Mouse (Mus musculus): Measurements from ENCODE around the gene Rab22a. TPM values are rescaled to one million over a fixed set of nuclear protein-coding genes. Genes with fewer than 3 reads are reported as not detected.

Rab22a gene
- polyA plus RNA-seq, 1 experiment from 2014 or later: 47.7 TPM

DNA sequence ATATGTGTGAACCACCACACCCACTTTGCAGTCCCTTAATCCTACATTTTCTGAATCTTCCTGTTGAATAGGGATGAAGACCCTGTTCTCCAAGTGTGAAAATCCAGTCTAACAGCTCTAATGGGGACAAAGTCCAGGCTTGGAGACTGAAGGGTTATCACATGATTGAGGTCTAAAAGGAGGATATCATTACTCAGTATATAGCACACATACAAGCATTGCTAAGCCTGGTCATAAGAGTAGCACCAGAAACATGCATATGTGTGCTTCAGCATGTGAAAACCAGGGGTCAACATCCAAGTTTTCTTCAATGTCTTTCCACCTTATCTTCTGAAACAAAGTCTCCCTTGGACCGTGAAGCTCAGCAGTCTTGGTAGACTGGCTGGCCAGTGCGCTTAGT is 19.0 kb downstream of the Rab22a start:
- Histone ChIP-seq H3K4me2 (no peak overlapping the region), H3K9ac (no peak overlapping the region), H3K4me3 (replicated peaks) (no peak overlapping the region), H3K4me1 (peaks cover 4% of the 10 kb centered on the region; the same call in 1 of the 2 replicates), H3K9me3 (no peaks in the 10 kb centered on the region), H3K27ac (no peak overlapping the region), H3K27me3 (no peaks in the 10 kb centered on the region), H3K36me3 (replicated peaks) (peaks cover 11% of the 10 kb centered on the region; the same call in 1 of the 2 replicates)
- WGBS: 94% methylated on average over 2 of the region's 2 CpGs
- ATAC-seq (ENCODE audit: low FRiP score): no peak

GRCm38 (mm10) chr2:173679217-173679616 is 19.7 kb downstream of the Rab22a start:
- ATAC-seq (ENCODE audit: low FRiP score): no peak
- 84% methylated on average over 3 of the region's 3 CpGs for WGBS

DNA sequence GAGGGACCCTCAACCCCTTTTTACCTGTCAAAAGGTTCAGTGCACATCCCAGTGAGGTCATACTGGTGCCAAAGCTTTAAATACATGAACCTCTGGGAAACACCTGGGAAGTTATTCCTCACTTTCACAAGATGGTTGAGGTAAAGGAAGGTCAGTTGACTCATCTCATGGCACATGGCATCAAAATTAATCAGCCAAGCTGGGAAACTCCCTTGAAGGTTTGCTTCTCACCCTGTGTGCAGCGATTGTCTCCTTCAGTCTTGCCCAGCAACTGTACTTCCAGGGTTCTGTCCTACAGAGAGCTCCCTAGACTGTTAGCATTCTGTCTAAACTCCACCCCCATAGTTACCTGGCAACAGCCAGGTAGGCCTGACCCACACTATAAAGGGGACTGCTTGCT is 20.6 kb downstream of the Rab22a start:
- Histone ChIP-seq H3K27me3 (no peaks in the 10 kb centered on the region), H3K4me2 (no peak overlapping the region), H3K36me3 (replicated peaks) (0 out of 2 replicates have a peak, but pooled peaks cover 3% of the 10 kb centered on the region), H3K4me3 (replicated peaks) (no peak overlapping the region), H3K9me3 (no peaks in the 10 kb centered on the region), H3K4me1 (peaks cover 4% of the 10 kb centered on the region; the same call in 1 of the 2 replicates), H3K9ac (no peak overlapping the region), H3K27ac (no peak overlapping the region)
- 64% methylated on average over 1 of the region's 1 CpGs for WGBS
- no peak for ATAC-seq (ENCODE audit: low FRiP score)

More at GRCm38 (mm10) chr2:173679217-173679616, 19.7 kb downstream of the Rab22a start:
- H3K9ac ChIP-seq: no peak overlapping the region
- H3K4me3 ChIP-seq (replicated peaks): no peak overlapping the region
- H3K27ac ChIP-seq: no peak overlapping the region
- no peaks in the 10 kb centered on the region for H3K9me3 ChIP-seq
- H3K36me3 ChIP-seq (replicated peaks): peaks cover 6% of the 10 kb centered on the region; the same call in 1 of the 2 replicates
- H3K4me1 ChIP-seq: peaks cover 4% of the 10 kb centered on the region; the same call in 1 of the 2 replicates
- no peaks in the 10 kb centered on the region for H3K27me3 ChIP-seq
- H3K4me2 ChIP-seq: no peak overlapping the region

- Histone ChIP-seq H3K27me3 (no peaks in the 10 kb centered on the region), H3K4me1 (peaks cover 18% of the 10 kb centered on the region), H3K9ac (no peak overlapping the region), H3K4me3 (replicated peaks) (no peak overlapping the region), H3K27ac (no peak overlapping the region), H3K4me2 (no peak overlapping the region), H3K9me3 (no peaks in the 10 kb centered on the region), H3K36me3 (replicated peaks) (no peaks in the 10 kb centered on the region)
- 71% methylated on average over 10 of the region's 10 CpGs for WGBS
- ATAC-seq (ENCODE audit: low FRiP score): no peak
Observed at GRCm38 (mm10) chr2:173682773-173683172, 23.2 kb downstream of the Rab22a start.

DNA sequence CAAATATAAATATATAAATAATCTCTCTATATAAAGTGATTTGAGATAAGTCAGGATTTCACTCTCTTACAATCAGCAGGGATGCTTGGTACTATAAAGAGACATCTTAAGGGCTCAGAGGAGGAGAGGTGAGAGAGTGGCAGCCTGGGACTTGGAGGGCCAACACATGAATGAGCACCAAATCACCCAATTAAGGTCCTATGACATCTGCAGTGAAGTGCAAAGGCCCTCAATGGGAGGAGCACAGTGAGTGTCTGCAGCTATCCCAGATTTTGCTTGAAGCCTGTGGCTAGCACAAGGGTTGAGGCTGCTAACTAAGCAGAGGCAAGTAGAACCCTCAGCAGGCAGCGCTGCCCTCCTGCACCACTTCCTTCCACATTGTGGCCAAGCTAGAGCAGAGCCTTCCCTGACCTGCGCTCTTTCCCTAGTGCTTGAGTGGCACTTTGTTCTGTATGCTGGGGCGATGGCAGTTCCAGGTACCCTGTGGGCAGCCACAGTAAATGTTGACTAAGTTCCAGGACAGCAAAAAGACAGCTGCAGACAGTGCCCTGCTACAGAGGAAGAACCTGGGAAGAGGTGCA is 26.3 kb downstream of the Rab22a start:
- Histone ChIP-seq H3K4me3 (replicated peaks) (no peak overlapping the region), H3K4me1 (peaks cover 18% of the 10 kb centered on the region), H3K27me3 (no peaks in the 10 kb centered on the region), H3K4me2 (no peak overlapping the region), H3K27ac (no peak overlapping the region), H3K9me3 (no peaks in the 10 kb centered on the region), H3K9ac (no peak overlapping the region), H3K36me3 (replicated peaks) (peaks cover 20% of the 10 kb centered on the region)
- WGBS: 96% methylated on average over 3 of the region's 3 CpGs
- ATAC-seq (ENCODE audit: low FRiP score): no peak

- ATAC-seq (ENCODE audit: low FRiP score): no peak
- no peak overlapping the region for H3K27ac ChIP-seq
- H3K27me3 ChIP-seq: no peaks in the 10 kb centered on the region
- no peak overlapping the region for H3K9ac ChIP-seq
- peaks cover 30% of the 10 kb centered on the region for H3K36me3 ChIP-seq (replicated peaks)
- H3K4me2 ChIP-seq: no peak overlapping the region
- no peak overlapping the region for H3K4me3 ChIP-seq (replicated peaks)
- 86% methylated on average over 5 of the region's 5 CpGs for WGBS
- peaks cover 18% of the 10 kb centered on the region for H3K4me1 ChIP-seq
- H3K9me3 ChIP-seq: no peaks in the 10 kb centered on the region
Observed at GRCm38 (mm10) chr2:173687363-173687762, 27.8 kb downstream of the Rab22a start.

DNA sequence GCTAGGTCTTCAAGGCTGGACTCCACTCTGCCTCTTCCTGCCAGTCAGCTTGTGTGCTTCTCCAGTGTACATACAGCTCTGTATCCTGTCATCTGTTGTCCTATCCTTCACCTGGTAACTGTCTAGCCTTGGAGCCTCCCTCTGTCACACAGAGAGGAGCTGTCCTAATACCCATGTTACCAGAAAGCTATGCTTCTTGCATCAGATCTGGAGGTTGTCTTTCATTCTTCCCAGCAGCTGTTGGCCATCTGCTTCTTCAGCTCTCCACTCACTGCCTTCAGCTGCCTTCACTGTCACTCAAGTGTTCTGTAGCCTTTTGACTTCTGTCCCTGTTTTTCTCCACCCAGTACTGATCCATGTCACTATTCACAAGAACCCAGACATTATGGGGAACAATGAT is 30.3 kb downstream of the Rab22a start:
- H3K4me1 ChIP-seq: peaks cover 13% of the 10 kb centered on the region
- H3K27ac ChIP-seq: no peak overlapping the region
- H3K4me3 ChIP-seq (replicated peaks): no peak overlapping the region
- no peak overlapping the region for H3K9ac ChIP-seq
- no peak overlapping the region for H3K4me2 ChIP-seq
- peaks cover 30% of the 10 kb centered on the region for H3K36me3 ChIP-seq (replicated peaks)
- no peaks in the 10 kb centered on the region for H3K27me3 ChIP-seq
- no peaks in the 10 kb centered on the region for H3K9me3 ChIP-seq
- ATAC-seq (ENCODE audit: low FRiP score): no peak

- Histone ChIP-seq H3K9ac (no peak overlapping the region), H3K9me3 (no peaks in the 10 kb centered on the region), H3K36me3 (replicated peaks) (peaks cover 50% of the 10 kb centered on the region), H3K27me3 (no peaks in the 10 kb centered on the region), H3K4me2 (no peak overlapping the region), H3K4me3 (replicated peaks) (no peak overlapping the region), H3K27ac (no peak overlapping the region), H3K4me1 (0 out of 2 replicates have a peak, but pooled peaks cover 3% of the 10 kb centered on the region)
- ATAC-seq (ENCODE audit: low FRiP score): no peak
- 91% methylated on average over 6 of the region's 6 CpGs for WGBS
Observed at GRCm38 (mm10) chr2:173691748-173692147, 32.2 kb downstream of the Rab22a start.

- no peak overlapping the region for H3K9ac ChIP-seq
- peaks cover 59% of the 10 kb centered on the region for H3K36me3 ChIP-seq (replicated peaks)
- no peak for ATAC-seq (ENCODE audit: low FRiP score)
- no peak overlapping the region for H3K4me3 ChIP-seq (replicated peaks)
- H3K9me3 ChIP-seq: no peaks in the 10 kb centered on the region
- no peaks in the 10 kb centered on the region for H3K27me3 ChIP-seq
- H3K4me1 ChIP-seq: no peaks in the 10 kb centered on the region
- no peak overlapping the region for H3K27ac ChIP-seq
- no peak overlapping the region for H3K4me2 ChIP-seq
- WGBS: 80% methylated on average over 2 of the region's 2 CpGs
Observed at GRCm38 (mm10) chr2:173692693-173693092, 33.1 kb downstream of the Rab22a start.

GRCm38 (mm10) chr2:173698850-173699249 is 39.3 kb downstream of the Rab22a start:
- Histone ChIP-seq H3K4me2 (no peak overlapping the region), H3K27ac (no peak overlapping the region), H3K4me3 (replicated peaks) (no peak overlapping the region), H3K4me1 (no peaks in the 10 kb centered on the region), H3K36me3 (replicated peaks) (peaks cover 76% of the 10 kb centered on the region), H3K9ac (no peak overlapping the region), H3K27me3 (no peaks in the 10 kb centered on the region), H3K9me3 (no peaks in the 10 kb centered on the region)
- WGBS: 85% methylated on average over 3 of the region's 3 CpGs
- no peak for ATAC-seq (ENCODE audit: low FRiP score)

- ATAC-seq (ENCODE audit: low FRiP score): no peak
- Histone ChIP-seq H3K4me1 (no peaks in the 10 kb centered on the region), H3K9me3 (no peaks in the 10 kb centered on the region), H3K36me3 (replicated peaks) (peaks cover 57% of the 10 kb centered on the region), H3K4me3 (replicated peaks) (no peak overlapping the region), H3K9ac (no peak overlapping the region), H3K27me3 (no peaks in the 10 kb centered on the region), H3K27ac (peak overlapping the region; percentile 42; the same call in 1 of the 2 replicates), H3K4me2 (no peak overlapping the region)
- WGBS: 85% methylated on average over 16 of the region's 16 CpGs
Observed at GRCm38 (mm10) chr2:173702096-173702866, 42.7 kb downstream of the Rab22a start.

- Histone ChIP-seq H3K4me1 (no peaks in the 10 kb centered on the region), H3K4me3 (replicated peaks) (no peak overlapping the region), H3K27ac (no peak overlapping the region), H3K27me3 (no peaks in the 10 kb centered on the region), H3K9me3 (no peaks in the 10 kb centered on the region), H3K9ac (no peak overlapping the region), H3K4me2 (no peak overlapping the region), H3K36me3 (replicated peaks) (peaks cover 55% of the 10 kb centered on the region)
- ATAC-seq (ENCODE audit: low FRiP score): no peak
- 93% methylated on average over 12 of the region's 12 CpGs for WGBS
Observed at GRCm38 (mm10) chr2:173702867-173703237, 43.3 kb downstream of the Rab22a start.

Measured in forebrain, embryonic 12.5 days (tissue).